Mouse (Mus musculus) liver, adult 2 months (tissue): ENCODE measurements around the gene Hecw2.

Source experiments
- CTCF ChIP-seq: fragments of 200-500 bp; IDR thresholded peaks from 2 replicates; pipeline ENCODE4 v1.5.1; 2011; ENCODE audit warnings: low read depth, low read length, control low read depth
- POLR2A ChIP-seq: fragments of 200-500 bp; IDR thresholded peaks from 2 replicates; pipeline ENCODE4 v1.6.1; 2011; ENCODE audit warnings: low read length, control low read depth; ENCODE audit not compliant: insufficient read depth; ENCODE audit errors: extremely low read depth

DNA sequence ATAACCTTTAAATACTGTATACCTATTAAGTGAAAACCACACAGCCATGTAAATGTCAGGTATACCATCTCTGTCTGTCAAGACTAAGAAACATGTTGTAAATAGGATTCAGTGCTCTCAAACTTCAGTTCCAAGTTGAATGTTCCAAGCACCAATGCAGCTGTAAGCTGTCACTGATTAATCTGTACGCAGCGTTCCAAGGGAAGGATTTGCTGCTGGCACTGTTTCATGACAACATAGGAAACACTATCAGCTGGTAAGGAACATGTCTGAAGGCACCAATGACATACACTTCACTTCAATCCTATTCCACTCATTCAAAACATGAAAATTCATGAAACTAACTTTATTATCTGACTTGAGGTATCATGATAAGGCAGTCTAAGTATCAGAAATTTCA, 428.9 kb downstream of the Hecw2 start:
- TF ChIP-seq POLR2A, result no peak
- TF ChIP-seq CTCF, result no peak
